Mouse (Mus musculus) lung, adult 2 months (tissue): Measurements from ENCODE around the gene Dpep2nb. TPM values are rescaled to one million over a fixed set of nuclear protein-coding genes. Genes with fewer than 3 reads are reported as not detected.
"Not testable (repeated sequence)": the region's sequence is repeated elsewhere in the genome, so short reads cannot be mapped to it uniquely, and the experiment has no call there.

Experiments
- DNase-seq: peaks from one replicate; pipeline ENCODE4 v3.0.0; 2022
- H3K4me1 ChIP-seq: fragments of 200-500 bp; 2 replicates; pipeline ENCODE4 v1.6.1; 2011; ENCODE audit warnings: low read length; ENCODE audit not compliant: control insufficient read depth, insufficient read depth
- H3K4me3 ChIP-seq: fragments of 200-500 bp; replicated peaks from 2 replicates; pipeline ENCODE3; 2011; ENCODE audit warnings: low read depth, mild to moderate bottlenecking, control low read depth, low read length; ENCODE audit errors: extremely low read depth
- CTCF ChIP-seq: fragments of 200-500 bp; IDR thresholded peaks from 2 replicates; pipeline ENCODE4 v1.5.1; 2011; ENCODE audit warnings: mild to moderate bottlenecking, low read length, control low read depth; ENCODE audit not compliant: insufficient read depth
- POLR2A ChIP-seq: fragments of 200-500 bp; IDR thresholded peaks from 2 replicates; pipeline ENCODE4 v1.6.1; 2011; ENCODE audit warnings: low read depth, mild to moderate bottlenecking, control low read depth, low read length, borderline replicate concordance; ENCODE audit errors: extremely low read depth
- WGBS: fragments of 180-500 bp; shearing (Covaris S2); methylation state at CpG from one replicate; pipeline ENCODE4 v1.1.7; 2018; 5-methylcytosine and 5-hydroxymethylcytosine counted together
- polyA plus RNA-seq: library from polyadenylated mRNA; depleted of rRNA; stranded (reverse); fragments of >200 nt; gene quantifications from 2 replicates; pipeline ENCODE4 v1.2.3, GENCODE M21; 2012

The Dpep2nb gene
- polyA plus RNA-seq, 1 experiment = not detected

- TF ChIP-seq CTCF (no peak), POLR2A (no peak)
- WGBS = 60% methylated on average over 2 of the region's 2 CpGs
- Histone ChIP-seq H3K4me3 (no peak overlapping the region), H3K4me1 (peaks cover 5% of the 10 kb centered on the region)
- no peak for DNase-seq
Measured at GRCm38 (mm10) chr8:106043055-106043454, 37.3 kb upstream of the Dpep2nb start.

GRCm38 (mm10) chr8:106040218-106040617, 34.4 kb upstream of the Dpep2nb start:
- WGBS = 73% methylated on average over 4 of the region's 4 CpGs
- no peak for DNase-seq
- H3K4me3 ChIP-seq = no peak overlapping the region
- TF ChIP-seq POLR2A (no peak), CTCF (no peak)
- H3K4me1 ChIP-seq = peaks cover 5% of the 10 kb centered on the region

GRCm38 (mm10) chr8:106039605-106040004, 33.8 kb upstream of the Dpep2nb start:
- Histone ChIP-seq H3K4me3 (no peak overlapping the region), H3K4me1 (peaks cover 5% of the 10 kb centered on the region)
- no peak for DNase-seq
- WGBS = 87% methylated on average over 4 of the region's 4 CpGs
- no peak for TF ChIP-seq POLR2A
- TF ChIP-seq CTCF = no peak

- DNase-seq = no peak
- Histone ChIP-seq H3K4me1 (peaks cover 3% of the 10 kb centered on the region; the same call in 1 of the 2 replicates), H3K4me3 (no peak overlapping the region)
- no peak for TF ChIP-seq CTCF
- no peak for TF ChIP-seq POLR2A
- 80% methylated on average over 10 of the region's 10 CpGs for WGBS
Measured at GRCm38 (mm10) chr8:106038721-106039120, 32.9 kb upstream of the Dpep2nb start.

- no peak overlapping the region for H3K4me3 ChIP-seq
- DNase-seq = peak; percentile 75
- peak; percentile 97 for TF ChIP-seq CTCF
- no peak for TF ChIP-seq POLR2A
- H3K4me1 ChIP-seq = no peaks in the 10 kb centered on the region
Measured at GRCm38 (mm10) chr8:106022483-106022882, 16.7 kb upstream of the Dpep2nb start.

- 88% methylated on average over 3 of the region's 3 CpGs for WGBS
- no peak overlapping the region for H3K4me3 ChIP-seq
- no peak for TF ChIP-seq POLR2A
- no peak for TF ChIP-seq CTCF
- no peak for DNase-seq
- H3K4me1 ChIP-seq = no peaks in the 10 kb centered on the region
Measured at GRCm38 (mm10) chr8:106018039-106018438, 12.3 kb upstream of the Dpep2nb start.

GRCm38 (mm10) chr8:106017130-106017529, 11.4 kb upstream of the Dpep2nb start:
- WGBS = 72% methylated on average over 7 of the region's 7 CpGs

GRCm38 (mm10) chr8:106016284-106016683, 10.5 kb upstream of the Dpep2nb start:
- 91% methylated on average over 6 of the region's 6 CpGs for WGBS
- DNase-seq = no peak
- Histone ChIP-seq H3K4me3 (no peak overlapping the region), H3K4me1 (no peaks in the 10 kb centered on the region)
- no peak for TF ChIP-seq POLR2A
- no peak for TF ChIP-seq CTCF

More at GRCm38 (mm10) chr8:106017130-106017529, 11.4 kb upstream of the Dpep2nb start:
- TF ChIP-seq CTCF = no peak
- TF ChIP-seq POLR2A = no peak
- H3K4me1 ChIP-seq = no peaks in the 10 kb centered on the region
- no peak for DNase-seq
- H3K4me3 ChIP-seq = no peak overlapping the region

GRCm38 (mm10) chr8:106012203-106012602, 6.4 kb upstream of the Dpep2nb start:
- 70% methylated on average over 8 of the region's 8 CpGs for WGBS
- H3K4me1 ChIP-seq, DNase-seq, H3K4me3 ChIP-seq: not testable (repeated sequence)

GRCm38 (mm10) chr8:106011643-106011986, 5.8 kb upstream of the Dpep2nb start, which contains the start of gene Ddx28:
Ddx28 (minus strand) TSS chr8:106011882.
- no peak for DNase-seq
- WGBS = 1% methylated on average over 6 of the region's 6 CpGs
- TF ChIP-seq CTCF (no peak), POLR2A (no peak)
- peaks cover 3% of the 10 kb centered on the region; the same call in 1 of the 2 replicates for H3K4me1 ChIP-seq
- H3K4me3 ChIP-seq = peak within 1 kb of the TSS; percentile 97
